Mouse (Mus musculus): ENCODE results near the gene Gm340. TPM values are rescaled to one million over a fixed set of nuclear protein-coding genes. Genes with fewer than 3 reads are reported as not detected.

Gm340 gene
- polyA plus RNA-seq (2016; fragmentation: Nextera tagmentation; extraction: Ambion mirVana) = 2.5 TPM in 2 replicates

DNA sequence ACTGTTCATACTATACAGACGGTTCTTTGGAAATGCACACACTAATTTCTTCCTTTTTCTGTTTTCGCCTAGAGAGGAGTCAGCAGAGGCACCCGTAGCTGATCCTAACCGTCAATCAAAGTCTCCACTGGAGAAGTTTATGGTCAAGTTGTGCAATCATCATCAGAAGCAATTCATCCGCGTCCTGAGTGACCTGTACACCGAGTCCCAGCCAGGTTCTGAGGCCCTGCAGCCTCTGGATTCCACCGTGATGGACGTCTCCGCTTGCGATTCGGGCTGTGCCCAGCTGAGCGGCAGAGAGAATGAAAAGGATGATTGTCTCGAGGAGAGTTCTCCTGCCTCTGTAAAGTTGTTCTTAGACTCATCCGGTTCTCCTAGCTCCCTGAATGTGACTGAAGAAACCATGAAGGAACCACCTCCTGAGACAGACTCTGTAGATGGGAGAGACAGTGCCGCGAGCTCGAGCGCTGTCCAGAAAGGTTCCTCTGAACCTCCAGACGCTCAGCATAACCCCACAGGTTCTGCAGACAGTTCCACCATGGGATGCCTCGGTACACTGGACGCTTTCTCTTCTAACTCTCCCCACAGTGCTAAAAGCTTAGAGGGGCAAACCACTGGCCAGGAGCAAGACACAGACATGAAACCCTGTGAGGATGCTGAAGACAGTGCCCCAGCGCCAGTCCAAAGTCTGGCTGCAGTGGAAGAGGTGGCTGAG lies at the start of gene Gm340:
Gm340 (plus strand) TSS at position 665 of the 715 bp plus-strand sequence.
- Histone ChIP-seq H3K9ac (replicated peaks) (no peak within 1 kb of the TSS), H3K27ac (no peak within 1 kb of the TSS), H3K4me3 (replicated peaks) (no peak within 1 kb of the TSS), H3K9me3 (no peaks in the 10 kb centered on the region), H3K27me3 (no peaks in the 10 kb centered on the region), H3K4me1 (replicated peaks) (peaks cover 4% of the 10 kb centered on the region; the same call in 1 of the 2 replicates), H3K4me2 (no peak within 1 kb of the TSS), H3K36me3 (peaks cover 46% of the 10 kb centered on the region)
- WGBS = 92% methylated on average over 23 of the region's 23 CpGs
- ATAC-seq (ENCODE audit: insufficient number of reproducible peaks, insufficient read depth, low FRiP score, low TSS enrichment, low read depth) = no peak

GRCm38 (mm10) chr19:41534021-41534420 lies 48.1 kb upstream of the Gm340 start:
- H3K4me2 ChIP-seq = no peak overlapping the region
- no peak overlapping the region for H3K4me3 ChIP-seq (replicated peaks)
- H3K27ac ChIP-seq = no peak overlapping the region
- WGBS = 78% methylated on average over 3 of the region's 3 CpGs
- H3K9me3 ChIP-seq = no peaks in the 10 kb centered on the region
- H3K4me1 ChIP-seq (replicated peaks) = no peaks in the 10 kb centered on the region
- no peak for ATAC-seq (ENCODE audit: insufficient number of reproducible peaks, insufficient read depth, low FRiP score, low TSS enrichment, low read depth)
- H3K36me3 ChIP-seq = peaks cover 9% of the 10 kb centered on the region; the same call in 1 of the 2 replicates
- no peaks in the 10 kb centered on the region for H3K27me3 ChIP-seq
- H3K9ac ChIP-seq (replicated peaks) = no peak overlapping the region

GRCm38 (mm10) chr19:41556981-41557380 lies 25.2 kb upstream of the Gm340 start:
- Histone ChIP-seq H3K9me3 (no peaks in the 10 kb centered on the region), H3K4me2 (no peak overlapping the region), H3K27ac (no peak overlapping the region), H3K9ac (replicated peaks) (no peak overlapping the region), H3K4me1 (replicated peaks) (no peaks in the 10 kb centered on the region), H3K4me3 (replicated peaks) (no peak overlapping the region), H3K27me3 (no peaks in the 10 kb centered on the region), H3K36me3 (peaks cover 44% of the 10 kb centered on the region)
- ATAC-seq (ENCODE audit: insufficient number of reproducible peaks, insufficient read depth, low FRiP score, low TSS enrichment, low read depth) = no peak
- WGBS = 81% methylated on average over 4 of the region's 4 CpGs

DNA sequence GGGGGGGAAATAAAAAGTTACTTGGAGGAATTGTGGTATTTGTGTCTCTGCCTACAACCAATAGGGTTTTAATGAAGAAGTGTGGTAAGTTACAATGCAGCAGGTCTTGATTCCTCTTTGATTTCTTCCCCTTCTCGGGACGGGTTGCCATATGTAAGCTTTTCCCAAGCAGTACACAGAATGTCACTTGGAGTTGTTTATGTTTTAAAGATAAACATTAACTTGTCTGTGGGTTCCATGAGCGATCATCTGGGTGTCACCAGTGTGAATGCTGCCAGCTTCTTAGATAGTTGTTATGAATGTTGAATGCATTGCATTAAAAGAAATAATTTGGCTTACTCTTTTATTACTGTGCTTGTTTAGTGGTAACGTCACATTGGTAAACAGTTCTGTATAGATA lies 24.7 kb upstream of the Gm340 start:
- 85% methylated on average over 4 of the region's 4 CpGs for WGBS
- H3K4me1 ChIP-seq (replicated peaks) = no peaks in the 10 kb centered on the region

GRCm38 (mm10) chr19:41558891-41559486 lies 23.2 kb upstream of the Gm340 start:
- Histone ChIP-seq H3K9me3 (no peaks in the 10 kb centered on the region), H3K4me2 (no peak overlapping the region), H3K27me3 (no peaks in the 10 kb centered on the region), H3K27ac (no peak overlapping the region), H3K36me3 (peaks cover 35% of the 10 kb centered on the region), H3K4me3 (replicated peaks) (no peak overlapping the region), H3K9ac (replicated peaks) (no peak overlapping the region), H3K4me1 (replicated peaks) (peaks cover 5% of the 10 kb centered on the region)
- WGBS = 90% methylated on average over 9 of the region's 9 CpGs
- no peak for ATAC-seq (ENCODE audit: insufficient number of reproducible peaks, insufficient read depth, low FRiP score, low TSS enrichment, low read depth)

More for the DNA sequence above, 24.7 kb upstream of the Gm340 start:
- no peaks in the 10 kb centered on the region for H3K27me3 ChIP-seq
- H3K36me3 ChIP-seq = peaks cover 42% of the 10 kb centered on the region
- no peak overlapping the region for H3K9ac ChIP-seq (replicated peaks)
- H3K4me2 ChIP-seq = no peak overlapping the region
- H3K9me3 ChIP-seq = no peaks in the 10 kb centered on the region
- H3K27ac ChIP-seq = no peak overlapping the region
- no peak overlapping the region for H3K4me3 ChIP-seq (replicated peaks)
- ATAC-seq (ENCODE audit: insufficient number of reproducible peaks, insufficient read depth, low FRiP score, low TSS enrichment, low read depth) = no peak

GRCm38 (mm10) chr19:41560856-41561255 lies 21.3 kb upstream of the Gm340 start:
- Histone ChIP-seq H3K27ac (no peak overlapping the region), H3K4me1 (replicated peaks) (peaks cover 5% of the 10 kb centered on the region), H3K4me2 (no peak overlapping the region), H3K36me3 (peaks cover 30% of the 10 kb centered on the region), H3K9me3 (no peaks in the 10 kb centered on the region), H3K9ac (replicated peaks) (no peak overlapping the region), H3K4me3 (replicated peaks) (no peak overlapping the region), H3K27me3 (no peaks in the 10 kb centered on the region)
- 85% methylated on average over 3 of the region's 3 CpGs for WGBS
- no peak for ATAC-seq (ENCODE audit: insufficient number of reproducible peaks, insufficient read depth, low FRiP score, low TSS enrichment, low read depth)

- Histone ChIP-seq H3K9ac (replicated peaks) (no peak overlapping the region), H3K9me3 (no peaks in the 10 kb centered on the region), H3K27ac (no peak overlapping the region), H3K4me1 (replicated peaks) (no peaks in the 10 kb centered on the region), H3K27me3 (no peaks in the 10 kb centered on the region), H3K4me2 (no peak overlapping the region), H3K36me3 (no peaks in the 10 kb centered on the region), H3K4me3 (replicated peaks) (no peak overlapping the region)
- 72% methylated on average over 2 of the region's 2 CpGs for WGBS
- ATAC-seq (ENCODE audit: insufficient number of reproducible peaks, insufficient read depth, low FRiP score, low TSS enrichment, low read depth) = no peak
Observed at GRCm38 (mm10) chr19:41568791-41569190, 13.4 kb upstream of the Gm340 start.

GRCm38 (mm10) chr19:41573700-41574099 lies 8.5 kb upstream of the Gm340 start:
- WGBS = 94% methylated on average over 2 of the region's 2 CpGs
- Histone ChIP-seq H3K4me2 (no peak overlapping the region), H3K9me3 (no peaks in the 10 kb centered on the region), H3K27ac (no peak overlapping the region), H3K36me3 (peaks cover 1% of the 10 kb centered on the region; the same call in 1 of the 2 replicates), H3K4me1 (replicated peaks) (peaks cover 4% of the 10 kb centered on the region; the same call in 1 of the 2 replicates), H3K27me3 (no peaks in the 10 kb centered on the region), H3K9ac (replicated peaks) (no peak overlapping the region), H3K4me3 (replicated peaks) (no peak overlapping the region)
- no peak for ATAC-seq (ENCODE audit: insufficient number of reproducible peaks, insufficient read depth, low FRiP score, low TSS enrichment, low read depth)

GRCm38 (mm10) chr19:41577576-41577975 lies 4.6 kb upstream of the Gm340 start:
- Histone ChIP-seq H3K4me1 (replicated peaks) (peaks cover 4% of the 10 kb centered on the region; the same call in 1 of the 2 replicates), H3K9ac (replicated peaks) (no peak overlapping the region), H3K27ac (no peak overlapping the region), H3K27me3 (no peaks in the 10 kb centered on the region), H3K4me2 (no peak overlapping the region), H3K4me3 (replicated peaks) (no peak overlapping the region), H3K9me3 (no peaks in the 10 kb centered on the region), H3K36me3 (peaks cover 12% of the 10 kb centered on the region)
- no peak for ATAC-seq (ENCODE audit: insufficient number of reproducible peaks, insufficient read depth, low FRiP score, low TSS enrichment, low read depth)

DNA sequence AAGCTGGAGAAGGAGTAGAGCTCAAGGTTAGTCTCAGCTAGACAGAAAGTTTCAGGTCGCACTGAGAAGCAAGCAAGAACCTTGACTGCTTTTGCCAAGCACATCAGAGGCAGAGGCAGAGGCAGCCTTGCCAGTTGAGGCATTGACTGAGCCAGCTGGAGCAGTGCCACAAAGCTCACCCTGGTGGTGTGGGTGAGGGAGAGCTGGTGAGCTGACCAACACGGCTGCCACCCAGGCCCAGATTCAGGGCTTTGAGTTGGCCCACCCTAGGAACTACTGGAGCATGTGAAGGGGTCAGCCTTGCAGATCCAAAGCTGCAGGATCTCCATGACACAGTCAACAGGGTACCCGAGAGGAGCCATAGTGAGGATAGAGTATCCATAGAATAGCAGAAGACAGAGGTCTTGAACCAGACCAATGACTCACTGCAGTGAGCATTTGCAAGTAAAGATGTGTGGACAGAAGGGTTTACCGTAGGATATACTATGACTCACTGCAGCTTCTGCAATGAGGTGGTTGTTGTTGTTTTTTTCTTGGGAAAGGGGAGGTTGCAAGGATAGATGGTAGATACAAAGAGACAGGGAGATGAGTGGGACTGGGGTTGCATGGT lies 2.8 kb upstream of the Gm340 start:
- WGBS = 90% methylated on average over 4 of the region's 4 CpGs
- no peak overlapping the region for H3K27ac ChIP-seq
- H3K4me2 ChIP-seq = no peak overlapping the region
- H3K4me1 ChIP-seq (replicated peaks) = peaks cover 4% of the 10 kb centered on the region; the same call in 1 of the 2 replicates
- H3K9me3 ChIP-seq = no peaks in the 10 kb centered on the region
- H3K4me3 ChIP-seq (replicated peaks) = no peak overlapping the region
- H3K27me3 ChIP-seq = no peaks in the 10 kb centered on the region
- H3K9ac ChIP-seq (replicated peaks) = no peak overlapping the region
- H3K36me3 ChIP-seq = peaks cover 30% of the 10 kb centered on the region
- no peak for ATAC-seq (ENCODE audit: insufficient number of reproducible peaks, insufficient read depth, low FRiP score, low TSS enrichment, low read depth)

DNA sequence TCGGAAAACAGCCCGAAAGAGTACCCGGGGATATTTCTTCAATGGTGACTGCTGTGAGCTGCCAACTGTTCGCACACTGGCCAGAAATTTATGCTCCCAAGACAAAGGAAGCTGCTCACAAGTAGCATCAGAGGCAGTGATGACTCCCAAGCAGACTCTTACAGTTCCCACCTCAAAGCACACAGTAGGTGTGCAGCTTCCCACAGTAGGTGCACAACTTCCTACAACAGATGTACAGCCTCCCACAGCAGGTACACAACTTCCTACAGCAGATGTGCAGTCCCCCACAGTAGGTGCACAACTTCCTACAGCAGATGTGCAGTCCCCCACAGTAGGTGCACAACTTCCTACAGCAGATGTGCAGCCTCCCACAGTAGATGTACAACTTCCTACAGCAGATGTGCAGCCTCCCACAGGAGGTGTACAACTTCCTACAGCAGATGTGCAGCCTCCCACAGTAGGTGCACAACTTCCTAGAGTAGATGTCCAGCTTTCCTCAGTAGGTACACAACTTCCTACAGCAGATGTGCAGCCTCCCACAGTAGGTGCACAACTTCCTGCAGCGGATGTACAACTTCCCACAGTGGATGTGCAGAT lies 846 bp downstream of the Gm340 start:
- ATAC-seq (ENCODE audit: insufficient number of reproducible peaks, insufficient read depth, low FRiP score, low TSS enrichment, low read depth) = no peak
- Histone ChIP-seq H3K4me3 (replicated peaks) (no peak overlapping the region), H3K27ac (no peak overlapping the region), H3K27me3 (no peaks in the 10 kb centered on the region), H3K9ac (replicated peaks) (no peak overlapping the region), H3K9me3 (no peaks in the 10 kb centered on the region), H3K4me2 (no peak overlapping the region), H3K4me1 (replicated peaks) (peaks cover 4% of the 10 kb centered on the region; the same call in 1 of the 2 replicates), H3K36me3 (peaks cover 46% of the 10 kb centered on the region)
- WGBS = 94% methylated on average over 5 of the region's 5 CpGs
